Mouse (Mus musculus): ENCODE data around the gene Ccdc103. TPM values are rescaled to one million over a fixed set of nuclear protein-coding genes. Genes with fewer than 3 reads are reported as not detected.

Ccdc103 gene
- polyA plus RNA-seq, 1 experiment from 2014 or later = 0.93 TPM

DNA sequence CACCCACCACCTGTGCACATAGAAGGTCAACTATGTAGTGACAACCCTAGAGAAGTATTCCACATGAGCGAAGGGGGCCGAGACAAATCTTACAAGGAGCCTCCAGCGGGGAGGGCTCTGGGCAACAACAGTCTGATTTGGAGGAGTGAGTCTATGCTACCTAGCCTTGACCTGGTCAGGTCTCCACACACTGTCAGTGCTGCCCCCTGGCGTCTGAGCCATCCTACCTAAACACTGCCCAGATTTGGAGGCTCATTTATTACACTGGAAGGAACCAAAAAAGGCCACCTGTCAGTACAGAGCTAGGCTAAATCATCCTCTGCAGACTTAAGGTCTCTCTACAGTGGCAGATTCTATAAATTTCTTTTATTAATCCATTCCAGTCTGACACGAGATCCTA, 29.1 kb upstream of the Ccdc103 start:
- peaks cover 45% of the 10 kb centered on the region for H3K36me3 ChIP-seq (ENCODE audit: control insufficient read depth, insufficient read depth)
- WGBS (ENCODE audit: insufficient replicate concordance) = 68% methylated on average over 5 of the region's 5 CpGs
- no peaks in the 10 kb centered on the region for H3K9me3 ChIP-seq (replicated peaks; ENCODE audit: control insufficient read depth, low read length)
- no peaks in the 10 kb centered on the region for H3K4me1 ChIP-seq (ENCODE audit: control insufficient read depth, low read depth, low read length)
- H3K9ac ChIP-seq (ENCODE audit: low read depth, low read length) = no peak overlapping the region
- ATAC-seq (ENCODE audit: low read depth) = no peak
- H3K27me3 ChIP-seq (ENCODE audit: control insufficient read depth, insufficient read depth, low read depth, low read length) = no peaks in the 10 kb centered on the region
- no peak overlapping the region for H3K27ac ChIP-seq (ENCODE audit: low read length)
- no peak overlapping the region for H3K4me3 ChIP-seq (ENCODE audit: low read depth, low read length)
- no peak overlapping the region for H3K4me2 ChIP-seq (ENCODE audit: low read depth, low read length)

- no peak overlapping the region for H3K9ac ChIP-seq (ENCODE audit: low read depth, low read length)
- no peaks in the 10 kb centered on the region for H3K9me3 ChIP-seq (replicated peaks; ENCODE audit: control insufficient read depth, low read length)
- no peaks in the 10 kb centered on the region for H3K4me1 ChIP-seq (ENCODE audit: control insufficient read depth, low read depth, low read length)
- H3K27ac ChIP-seq (ENCODE audit: low read length) = no peak overlapping the region
- H3K4me2 ChIP-seq (ENCODE audit: low read depth, low read length) = no peak overlapping the region
- no peaks in the 10 kb centered on the region for H3K27me3 ChIP-seq (ENCODE audit: control insufficient read depth, insufficient read depth, low read depth, low read length)
- ATAC-seq (ENCODE audit: low read depth) = no peak
- no peak overlapping the region for H3K4me3 ChIP-seq (ENCODE audit: low read depth, low read length)
- peaks cover 34% of the 10 kb centered on the region for H3K36me3 ChIP-seq (ENCODE audit: control insufficient read depth, insufficient read depth)
Observed at GRCm38 (mm10) chr11:102853760-102854159, 27.2 kb upstream of the Ccdc103 start.

GRCm38 (mm10) chr11:102855941-102856340, 25.1 kb upstream of the Ccdc103 start:
- WGBS (ENCODE audit: insufficient replicate concordance) = 77% methylated on average over 6 of the region's 6 CpGs
- H3K36me3 ChIP-seq (ENCODE audit: control insufficient read depth, insufficient read depth) = peaks cover 33% of the 10 kb centered on the region
- ATAC-seq (ENCODE audit: low read depth) = no peak

DNA sequence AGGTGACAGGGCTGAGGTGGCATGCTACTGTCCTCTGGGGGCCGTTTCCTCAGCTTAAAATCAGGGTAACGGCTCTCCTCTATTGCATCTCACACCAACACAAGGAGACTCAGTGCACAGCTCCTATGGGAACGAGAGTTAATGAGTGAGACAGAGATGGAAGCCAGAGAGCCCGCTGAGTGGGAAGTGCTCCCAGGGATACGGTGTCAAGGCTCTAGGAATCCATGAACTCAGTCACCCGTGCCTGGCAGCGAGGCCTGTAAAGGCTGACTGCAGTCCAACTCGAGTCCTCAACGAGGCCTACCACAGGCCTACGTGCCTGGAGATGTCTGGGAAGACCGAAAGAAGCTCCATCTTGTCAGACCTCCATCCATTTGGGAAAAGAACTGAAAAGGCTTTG, 22.1 kb upstream of the Ccdc103 start:
- WGBS (ENCODE audit: insufficient replicate concordance) = 87% methylated on average over 11 of the region's 11 CpGs
- no peaks in the 10 kb centered on the region for H3K27me3 ChIP-seq (ENCODE audit: control insufficient read depth, insufficient read depth, low read depth, low read length)

More at GRCm38 (mm10) chr11:102855941-102856340, 25.1 kb upstream of the Ccdc103 start:
- H3K4me2 ChIP-seq (ENCODE audit: low read depth, low read length) = no peak overlapping the region
- no peak overlapping the region for H3K27ac ChIP-seq (ENCODE audit: low read length)
- H3K4me1 ChIP-seq (ENCODE audit: control insufficient read depth, low read depth, low read length) = no peaks in the 10 kb centered on the region
- H3K27me3 ChIP-seq (ENCODE audit: control insufficient read depth, insufficient read depth, low read depth, low read length) = no peaks in the 10 kb centered on the region
- no peaks in the 10 kb centered on the region for H3K9me3 ChIP-seq (replicated peaks; ENCODE audit: control insufficient read depth, low read length)
- H3K4me3 ChIP-seq (ENCODE audit: low read depth, low read length) = no peak overlapping the region
- no peak overlapping the region for H3K9ac ChIP-seq (ENCODE audit: low read depth, low read length)

GRCm38 (mm10) chr11:102859933-102860332, 21.1 kb upstream of the Ccdc103 start:
- 86% methylated on average over 8 of the region's 8 CpGs for WGBS (ENCODE audit: insufficient replicate concordance)
- no peak overlapping the region for H3K27ac ChIP-seq (ENCODE audit: low read length)
- no peaks in the 10 kb centered on the region for H3K4me1 ChIP-seq (ENCODE audit: control insufficient read depth, low read depth, low read length)
- no peak for ATAC-seq (ENCODE audit: low read depth)
- no peaks in the 10 kb centered on the region for H3K9me3 ChIP-seq (replicated peaks; ENCODE audit: control insufficient read depth, low read length)
- no peaks in the 10 kb centered on the region for H3K27me3 ChIP-seq (ENCODE audit: control insufficient read depth, insufficient read depth, low read depth, low read length)
- H3K4me3 ChIP-seq (ENCODE audit: low read depth, low read length) = no peak overlapping the region
- peaks cover 42% of the 10 kb centered on the region for H3K36me3 ChIP-seq (ENCODE audit: control insufficient read depth, insufficient read depth)
- no peak overlapping the region for H3K4me2 ChIP-seq (ENCODE audit: low read depth, low read length)
- H3K9ac ChIP-seq (ENCODE audit: low read depth, low read length) = no peak overlapping the region

More for the DNA sequence above, 22.1 kb upstream of the Ccdc103 start:
- H3K36me3 ChIP-seq (ENCODE audit: control insufficient read depth, insufficient read depth) = peaks cover 45% of the 10 kb centered on the region
- ATAC-seq (ENCODE audit: low read depth) = no peak
- H3K27ac ChIP-seq (ENCODE audit: low read length) = no peak overlapping the region
- H3K4me2 ChIP-seq (ENCODE audit: low read depth, low read length) = no peak overlapping the region
- no peaks in the 10 kb centered on the region for H3K4me1 ChIP-seq (ENCODE audit: control insufficient read depth, low read depth, low read length)
- H3K4me3 ChIP-seq (ENCODE audit: low read depth, low read length) = no peak overlapping the region
- H3K9me3 ChIP-seq (replicated peaks; ENCODE audit: control insufficient read depth, low read length) = no peaks in the 10 kb centered on the region
- no peak overlapping the region for H3K9ac ChIP-seq (ENCODE audit: low read depth, low read length)

DNA sequence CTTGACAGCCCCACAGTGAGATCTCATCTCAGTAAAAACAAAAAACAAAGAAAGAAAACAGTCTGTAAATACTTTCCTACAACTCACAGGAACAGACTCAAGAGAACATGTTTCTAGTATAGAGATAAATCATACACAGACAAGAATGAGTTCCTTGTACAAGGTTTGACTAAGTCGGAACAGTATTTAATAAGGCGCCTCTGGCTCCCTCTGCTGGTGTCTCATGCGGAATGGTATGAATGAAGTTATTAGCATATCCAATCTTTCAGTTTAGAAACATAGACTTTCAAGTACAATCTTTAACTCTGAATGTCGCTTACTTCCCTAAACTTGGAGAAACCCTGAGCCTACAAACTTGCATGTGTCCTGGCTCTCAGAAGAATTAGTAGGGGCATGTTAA, 16.7 kb upstream of the Ccdc103 start:
- no peak for ATAC-seq (ENCODE audit: low read depth)
- Histone ChIP-seq H3K27ac (ENCODE audit: low read length) (no peak overlapping the region), H3K27me3 (ENCODE audit: control insufficient read depth, insufficient read depth, low read depth, low read length) (no peaks in the 10 kb centered on the region), H3K4me3 (ENCODE audit: low read depth, low read length) (no peak overlapping the region), H3K4me1 (ENCODE audit: control insufficient read depth, low read depth, low read length) (no peaks in the 10 kb centered on the region), H3K4me2 (ENCODE audit: low read depth, low read length) (no peak overlapping the region), H3K9ac (ENCODE audit: low read depth, low read length) (no peak overlapping the region), H3K36me3 (ENCODE audit: control insufficient read depth, insufficient read depth) (peaks cover 50% of the 10 kb centered on the region), H3K9me3 (replicated peaks; ENCODE audit: control insufficient read depth, low read length) (no peaks in the 10 kb centered on the region)
- 47% methylated on average over 4 of the region's 4 CpGs for WGBS (ENCODE audit: insufficient replicate concordance)

GRCm38 (mm10) chr11:102874801-102875334, 6.1 kb upstream of the Ccdc103 start:
- 83% methylated on average over 7 of the region's 7 CpGs for WGBS (ENCODE audit: insufficient replicate concordance)
- no peak overlapping the region for H3K9ac ChIP-seq (ENCODE audit: low read depth, low read length)
- no peak overlapping the region for H3K4me3 ChIP-seq (ENCODE audit: low read depth, low read length)
- no peak for ATAC-seq (ENCODE audit: low read depth)
- H3K27ac ChIP-seq (ENCODE audit: low read length) = no peak overlapping the region
- no peaks in the 10 kb centered on the region for H3K27me3 ChIP-seq (ENCODE audit: control insufficient read depth, insufficient read depth, low read depth, low read length)
- peaks cover under 1% of the 10 kb centered on the region for H3K4me1 ChIP-seq (ENCODE audit: control insufficient read depth, low read depth, low read length)
- H3K4me2 ChIP-seq (ENCODE audit: low read depth, low read length) = no peak overlapping the region
- no peaks in the 10 kb centered on the region for H3K9me3 ChIP-seq (replicated peaks; ENCODE audit: control insufficient read depth, low read length)
- peaks cover 25% of the 10 kb centered on the region; the same call in 1 of the 2 replicates for H3K36me3 ChIP-seq (ENCODE audit: control insufficient read depth, insufficient read depth)

DNA sequence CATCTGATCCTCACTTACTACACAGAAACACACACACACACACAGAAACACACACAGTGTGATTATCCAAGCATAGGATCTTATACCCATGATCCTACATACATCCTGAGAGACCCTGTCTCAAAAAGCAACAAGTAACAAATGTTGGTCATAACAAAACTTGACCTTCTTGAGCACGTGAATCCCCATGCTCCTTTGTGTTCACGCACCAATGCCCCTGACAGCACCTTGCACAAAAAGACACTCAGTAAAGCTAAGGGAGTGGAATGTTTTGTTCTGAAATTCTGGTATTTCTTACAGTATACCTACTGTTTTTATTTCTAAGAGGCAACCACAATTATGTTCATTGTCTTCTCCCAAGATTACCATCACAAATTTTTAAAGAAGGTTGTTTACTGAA, 1.4 kb upstream of the Ccdc103 start:
- 81% methylated on average over 2 of the region's 2 CpGs for WGBS (ENCODE audit: insufficient replicate concordance)
- H3K27ac ChIP-seq (ENCODE audit: low read length) = no peak overlapping the region
- no peak overlapping the region for H3K9ac ChIP-seq (ENCODE audit: low read depth, low read length)
- no peaks in the 10 kb centered on the region for H3K9me3 ChIP-seq (replicated peaks; ENCODE audit: control insufficient read depth, low read length)
- H3K4me2 ChIP-seq (ENCODE audit: low read depth, low read length) = peak overlapping the region; percentile 89
- H3K4me3 ChIP-seq (ENCODE audit: low read depth, low read length) = peak overlapping the region; percentile 75
- H3K4me1 ChIP-seq (ENCODE audit: control insufficient read depth, low read depth, low read length) = peaks cover 16% of the 10 kb centered on the region
- H3K36me3 ChIP-seq (ENCODE audit: control insufficient read depth, insufficient read depth) = peaks cover 16% of the 10 kb centered on the region; the same call in 1 of the 2 replicates
- ATAC-seq (ENCODE audit: low read depth) = no peak
- H3K27me3 ChIP-seq (ENCODE audit: control insufficient read depth, insufficient read depth, low read depth, low read length) = peaks cover 4% of the 10 kb centered on the region

DNA sequence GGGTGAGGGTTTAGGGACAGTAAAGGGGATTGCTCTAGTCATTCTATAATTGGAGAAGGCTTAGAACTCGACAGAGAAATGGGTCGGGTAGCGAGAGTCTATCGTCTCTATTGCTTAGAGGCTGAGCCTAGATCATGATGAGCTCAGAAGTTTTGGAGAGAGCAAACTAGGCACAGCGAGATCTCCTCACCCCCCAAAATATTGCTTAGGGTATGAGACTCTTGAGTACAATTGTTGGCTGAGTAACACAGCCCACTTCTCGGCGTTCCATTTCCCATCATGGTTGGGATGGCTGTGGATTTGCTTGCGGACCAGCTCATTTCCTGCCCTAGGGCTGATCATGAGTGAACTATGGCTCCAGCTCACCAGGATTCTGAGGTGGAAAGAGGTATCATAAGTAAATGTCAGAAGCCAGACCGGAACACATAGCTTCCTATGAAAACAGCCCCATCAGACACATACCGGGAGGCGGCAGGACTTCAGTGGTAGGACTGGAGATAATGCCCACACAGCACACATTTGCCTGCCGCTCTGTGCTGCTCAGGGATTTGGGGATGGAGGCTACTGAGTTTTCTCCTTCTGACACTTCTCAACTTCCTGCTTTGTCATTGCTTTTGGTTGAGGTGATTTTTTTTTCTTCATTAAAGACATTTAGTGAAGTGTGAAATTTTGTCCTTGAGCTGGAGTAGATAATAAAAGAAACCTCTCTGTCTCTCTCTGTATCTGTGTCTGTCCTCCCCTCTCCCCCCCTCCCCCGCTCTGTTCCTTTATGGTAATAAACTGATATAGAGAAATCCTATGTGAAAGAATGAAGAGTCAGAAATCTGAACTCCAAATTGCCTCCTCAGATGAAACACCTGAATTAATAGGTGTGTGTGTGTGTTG, 552 bp downstream of the Ccdc103 start:
- H3K27me3 ChIP-seq (ENCODE audit: control insufficient read depth, insufficient read depth, low read depth, low read length) = peaks cover 4% of the 10 kb centered on the region
- ATAC-seq (ENCODE audit: low read depth) = peak; percentile 28
- peak overlapping the region; percentile 80 for H3K9ac ChIP-seq (ENCODE audit: low read depth, low read length)
- no peaks in the 10 kb centered on the region for H3K9me3 ChIP-seq (replicated peaks; ENCODE audit: control insufficient read depth, low read length)
- peak overlapping the region; percentile 75 for H3K4me3 ChIP-seq (ENCODE audit: low read depth, low read length)
- H3K36me3 ChIP-seq (ENCODE audit: control insufficient read depth, insufficient read depth) = peaks cover 7% of the 10 kb centered on the region; the same call in 1 of the 2 replicates
- H3K4me2 ChIP-seq (ENCODE audit: low read depth, low read length) = peak overlapping the region; percentile 89
- 12% methylated on average over 13 of the region's 13 CpGs for WGBS (ENCODE audit: insufficient replicate concordance)
- H3K4me1 ChIP-seq (ENCODE audit: control insufficient read depth, low read depth, low read length) = peaks cover 23% of the 10 kb centered on the region
- peak overlapping the region; percentile 79 for H3K27ac ChIP-seq (ENCODE audit: low read length)

All from liver, embryonic 16.5 days (tissue).